Mouse (Mus musculus) neural tube, embryonic 15.5 days (tissue): ENCODE results near the gene Lrrc56. TPM values are rescaled to one million over a fixed set of nuclear protein-coding genes. Genes with fewer than 3 reads are reported as not detected.
A peak's percentile ranks its signal among the peaks of the same experiment; 100 is the strongest.

Source experiments
- ATAC-seq: fragments of 200-750 bp; cut with Nextera tagmentation; 2 replicates; pipeline ENCODE4 v1.8.0; 2017; ENCODE audit warnings: mild to moderate bottlenecking, moderate TSS enrichment, moderate library complexity; ENCODE audit not compliant: low FRiP score
- H3K27ac ChIP-seq: fragments of 300-500 bp; sonication (generic); replicated peaks from 2 replicates; pipeline ENCODE4 v1.5.1; 2015; ENCODE audit warnings: mild to moderate bottlenecking, inconsistent platforms
- H3K27me3 ChIP-seq: fragments of 300-500 bp; sonication (generic); replicated peaks from 2 replicates; pipeline ENCODE4 v1.6.1; 2015; ENCODE audit warnings: inconsistent platforms
- H3K36me3 ChIP-seq: fragments of 300-500 bp; sonication (generic); 2 replicates; pipeline ENCODE4 v1.6.1; 2015; ENCODE audit warnings: inconsistent platforms
- H3K4me1 ChIP-seq: fragments of 300-500 bp; sonication (generic); 2 replicates; pipeline ENCODE4 v1.6.1; 2015; ENCODE audit warnings: inconsistent platforms
- H3K4me2 ChIP-seq: fragments of 300-500 bp; sonication (generic); 2 replicates; pipeline ENCODE4 v1.6.1; 2015; ENCODE audit warnings: inconsistent platforms, mild to moderate bottlenecking, moderate library complexity
- H3K4me3 ChIP-seq: fragments of 300-500 bp; sonication (generic); replicated peaks from 2 replicates; pipeline ENCODE4 v1.5.1; 2015; ENCODE audit warnings: mild to moderate bottlenecking, inconsistent platforms
- H3K9ac ChIP-seq: fragments of 300-500 bp; sonication (generic); replicated peaks from 2 replicates; pipeline ENCODE4 v1.6.1; 2015; ENCODE audit warnings: mild to moderate bottlenecking, inconsistent platforms
- H3K9me3 ChIP-seq: fragments of 300-500 bp; sonication (generic); replicated peaks from 2 replicates; pipeline ENCODE4 v1.6.1; 2016; ENCODE audit warnings: inconsistent platforms
- WGBS: fragments of 180-500 bp; shearing (Covaris S2); methylation state at CpG from one replicate; pipeline ENCODE4 v1.1.7; 2015; ENCODE audit warnings: mixed read lengths; 5-methylcytosine and 5-hydroxymethylcytosine counted together
- polyA plus RNA-seq: library from polyadenylated mRNA; unstranded; fragments of >200 nt; fragmentation: Nextera tagmentation; extraction: Ambion mirVana; gene quantifications from 2 replicates; pipeline ENCODE4 v1.2.1, GENCODE M21; 2015

Lrrc56 gene
- polyA plus RNA-seq, 1 experiment from 2014 or later = 9.0 TPM

DNA sequence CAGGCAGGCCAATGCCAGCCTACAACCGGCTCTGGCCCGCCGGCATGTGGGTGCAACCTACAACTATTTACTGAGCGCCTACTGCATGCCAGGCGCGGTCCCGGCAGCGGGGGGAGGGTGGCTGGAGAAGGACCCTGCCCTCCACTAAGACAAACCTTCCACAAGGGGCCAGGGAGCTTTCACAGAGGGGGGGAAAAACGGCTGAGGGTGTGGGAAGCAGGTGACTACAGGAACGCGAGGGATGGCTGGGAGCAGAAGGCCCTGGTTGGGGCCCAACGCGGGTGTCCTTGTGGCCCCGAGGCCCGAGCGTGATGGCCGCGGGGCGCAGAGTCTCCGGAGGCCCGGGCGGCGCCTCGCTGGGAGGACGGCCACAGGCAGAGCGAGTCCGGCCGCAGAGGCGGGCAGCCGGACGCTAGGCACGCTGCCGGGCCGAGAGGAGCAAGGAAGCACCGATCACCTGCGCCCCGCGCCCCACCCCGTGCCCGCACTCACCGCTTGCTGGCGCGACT is 555 bp upstream of the Lrrc56 start:
- Histone ChIP-seq H3K27me3 (no peaks in the 10 kb centered on the region), H3K9ac (peak overlapping the region; percentile 98), H3K27ac (peak overlapping the region; percentile 83), H3K36me3 (peaks cover 36% of the 10 kb centered on the region), H3K4me2 (peak overlapping the region; percentile 93), H3K9me3 (no peaks in the 10 kb centered on the region), H3K4me1 (peaks cover 33% of the 10 kb centered on the region), H3K4me3 (peak overlapping the region; percentile 86)
- WGBS = 3% methylated on average over 20 of the region's 43 CpGs
- no peak; the same call in none of the 2 replicates for ATAC-seq

DNA sequence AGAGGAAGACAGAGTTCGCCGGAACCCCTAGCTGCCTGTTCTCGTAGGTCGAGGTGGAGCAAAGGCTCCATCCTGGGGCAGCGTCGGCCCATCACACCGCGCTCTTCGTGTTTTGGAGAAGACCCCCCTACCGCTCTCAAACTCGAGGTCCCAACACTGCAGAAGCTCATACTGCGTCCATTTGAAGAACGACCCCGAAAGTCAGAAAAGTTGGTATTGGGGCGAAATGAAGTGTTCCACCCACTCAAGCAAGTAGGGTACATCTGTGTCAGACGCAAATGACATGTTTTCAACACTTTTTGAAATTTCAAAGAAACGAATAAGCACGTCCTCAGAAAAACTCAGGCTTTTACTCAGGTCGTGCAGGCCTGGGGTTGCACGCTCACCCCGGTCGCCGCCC is 452 bp downstream of the Lrrc56 start:
- Histone ChIP-seq H3K9ac (peak overlapping the region; percentile 58), H3K4me3 (peak overlapping the region; percentile 86), H3K36me3 (peaks cover 28% of the 10 kb centered on the region), H3K9me3 (no peaks in the 10 kb centered on the region), H3K4me1 (peaks cover 33% of the 10 kb centered on the region), H3K27ac (peak overlapping the region; percentile 81), H3K4me2 (peak overlapping the region; percentile 93), H3K27me3 (no peaks in the 10 kb centered on the region)
- ATAC-seq = no peak
- WGBS = under 1% methylated on average over 23 of the region's 23 CpGs

DNA sequence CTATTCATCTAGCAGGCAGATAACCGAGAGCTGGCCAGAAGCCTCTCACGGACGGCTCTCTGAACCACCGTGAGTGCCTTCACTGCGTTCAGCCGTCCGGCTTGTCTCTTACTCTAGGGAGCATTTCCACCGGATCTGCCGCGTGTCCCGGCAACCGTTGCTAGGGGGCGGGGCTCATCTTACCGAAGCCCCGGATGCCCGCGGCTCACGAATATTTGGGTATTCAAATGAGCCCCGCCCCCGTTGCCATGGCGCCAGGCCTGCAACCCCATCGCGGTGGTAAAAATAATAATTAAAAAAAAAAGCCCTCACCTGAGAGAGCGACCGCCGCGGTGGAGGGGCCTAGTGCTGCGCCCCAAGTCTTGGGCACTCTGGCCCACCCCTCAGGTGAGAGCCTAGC is 873 bp downstream of the Lrrc56 start:
- peak overlapping the region; percentile 86 for H3K4me3 ChIP-seq
- peak overlapping the region; percentile 81 for H3K27ac ChIP-seq
- ATAC-seq = peak; percentile 33
- peaks cover 33% of the 10 kb centered on the region for H3K4me1 ChIP-seq
- WGBS = under 1% methylated on average over 28 of the region's 28 CpGs
- peak overlapping the region; percentile 58 for H3K9ac ChIP-seq
- H3K27me3 ChIP-seq = no peaks in the 10 kb centered on the region
- H3K4me2 ChIP-seq = peak overlapping the region; percentile 93
- H3K9me3 ChIP-seq = no peaks in the 10 kb centered on the region
- H3K36me3 ChIP-seq = peaks cover 24% of the 10 kb centered on the region

DNA sequence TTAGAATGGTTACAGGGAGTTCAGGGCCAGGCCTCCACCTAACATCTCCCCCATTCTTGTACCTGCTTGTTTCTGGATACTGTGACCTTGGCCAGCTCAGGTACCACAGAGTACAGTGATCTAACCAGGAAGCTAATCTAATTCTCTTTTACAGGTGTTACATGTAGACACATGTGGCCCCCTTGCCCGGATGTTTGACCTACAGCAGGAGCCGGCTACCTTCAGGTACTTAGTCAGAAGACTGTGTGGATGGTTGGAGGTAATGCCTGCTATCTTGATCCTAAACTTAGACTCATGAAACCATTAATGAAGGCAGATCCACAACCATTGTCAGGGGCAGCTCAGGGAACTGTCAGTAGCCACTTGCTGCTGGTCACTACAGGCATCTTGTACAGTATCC is 1.8 kb downstream of the Lrrc56 start:
- no peak overlapping the region for H3K27ac ChIP-seq
- no peak overlapping the region for H3K9ac ChIP-seq
- no peak for ATAC-seq
- H3K4me2 ChIP-seq = peak overlapping the region; percentile 93
- peaks cover 33% of the 10 kb centered on the region for H3K4me1 ChIP-seq
- H3K4me3 ChIP-seq = no peak overlapping the region
- H3K36me3 ChIP-seq = peaks cover 15% of the 10 kb centered on the region; the same call in 1 of the 2 replicates
- no peaks in the 10 kb centered on the region for H3K9me3 ChIP-seq
- WGBS = 95% methylated on average over 2 of the region's 2 CpGs
- H3K27me3 ChIP-seq = no peaks in the 10 kb centered on the region

DNA sequence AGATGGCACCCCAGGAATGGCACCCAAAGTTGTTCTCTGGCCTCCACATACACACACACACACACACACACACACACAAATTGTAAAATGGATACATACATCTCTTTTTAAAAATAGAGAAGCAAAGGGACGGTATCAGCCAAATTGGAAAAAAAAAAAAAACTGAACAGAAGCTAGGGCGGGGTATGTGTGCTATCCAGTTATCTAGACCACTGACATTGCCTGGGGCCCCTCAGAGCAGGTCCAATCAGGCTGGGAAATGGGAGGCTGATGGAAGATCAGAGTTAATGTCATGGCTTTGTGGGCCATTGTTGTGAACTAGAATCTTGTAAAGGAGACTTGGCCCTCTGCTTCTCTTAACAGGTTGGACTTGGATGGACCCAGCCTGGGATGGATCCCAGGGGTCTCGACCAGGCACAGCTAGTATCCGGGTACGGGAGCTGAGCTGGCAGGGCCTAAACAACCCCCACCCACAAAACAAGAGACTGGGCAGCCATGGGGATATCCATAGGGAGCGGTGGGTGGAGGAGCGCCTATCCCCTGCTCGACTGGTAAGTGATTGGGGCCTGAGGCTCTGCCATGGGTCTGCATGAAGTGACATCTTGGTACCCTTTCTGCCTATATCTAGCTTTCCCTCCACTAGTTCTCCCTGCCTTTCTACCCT is 2.8 kb downstream of the Lrrc56 start:
- no peak overlapping the region for H3K4me3 ChIP-seq
- WGBS = 95% methylated on average over 8 of the region's 8 CpGs

DNA sequence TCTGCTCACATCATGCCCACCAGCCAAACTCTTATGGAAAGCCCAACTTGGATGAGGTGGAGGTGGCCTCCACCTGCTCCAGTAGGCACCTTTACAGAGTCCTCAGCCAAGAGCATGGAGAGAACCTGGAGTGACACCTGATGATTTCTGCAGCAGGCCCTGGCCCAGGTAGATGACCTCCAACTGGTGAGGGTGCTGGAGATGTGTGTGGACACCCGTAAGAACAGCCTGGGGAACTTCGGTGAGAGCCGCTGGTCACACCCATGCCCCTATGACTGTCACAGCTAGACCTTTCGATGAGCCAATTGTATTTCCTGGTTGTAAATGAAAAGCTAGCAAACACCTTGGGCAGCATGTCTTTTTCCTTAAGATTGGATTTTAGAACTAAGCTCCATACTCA is 4.2 kb downstream of the Lrrc56 start:
- Histone ChIP-seq H3K9me3 (no peaks in the 10 kb centered on the region), H3K4me2 (no peak overlapping the region), H3K27me3 (no peaks in the 10 kb centered on the region), H3K27ac (no peak overlapping the region), H3K36me3 (no peaks in the 10 kb centered on the region), H3K9ac (no peak overlapping the region), H3K4me1 (peaks cover 18% of the 10 kb centered on the region), H3K4me3 (no peak overlapping the region)
- ATAC-seq = no peak
- 96% methylated on average over 4 of the region's 4 CpGs for WGBS

More for the DNA sequence above, 2.8 kb downstream of the Lrrc56 start:
- H3K9ac ChIP-seq = no peak overlapping the region
- H3K36me3 ChIP-seq = peaks cover 5% of the 10 kb centered on the region; the same call in 1 of the 2 replicates
- no peak overlapping the region for H3K4me2 ChIP-seq
- peaks cover 32% of the 10 kb centered on the region for H3K4me1 ChIP-seq
- ATAC-seq = no peak
- no peaks in the 10 kb centered on the region for H3K27me3 ChIP-seq
- no peaks in the 10 kb centered on the region for H3K9me3 ChIP-seq
- no peak overlapping the region for H3K27ac ChIP-seq

DNA sequence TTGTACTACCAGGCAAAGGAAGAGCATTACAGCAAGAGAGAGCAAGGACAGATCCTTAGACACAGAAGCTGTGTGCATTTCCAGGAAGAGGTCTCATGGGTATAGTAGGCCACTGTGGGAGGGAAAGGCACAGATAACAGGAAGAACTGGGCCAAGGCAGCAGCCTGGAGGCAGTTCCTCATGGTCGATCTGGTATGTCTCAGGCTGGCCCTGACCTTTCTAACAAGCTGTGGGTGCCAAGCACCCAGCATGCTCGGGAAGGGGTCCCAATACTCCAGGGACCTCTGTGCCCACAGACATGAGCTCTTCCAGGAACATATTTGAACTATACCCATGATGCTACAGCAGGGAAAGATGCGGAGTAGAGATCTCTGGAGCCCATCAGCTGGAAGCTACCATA is 10.6 kb downstream of the Lrrc56 start:
- H3K27ac ChIP-seq = no peak overlapping the region
- H3K9ac ChIP-seq = no peak overlapping the region
- no peak for ATAC-seq
- no peak overlapping the region for H3K4me3 ChIP-seq
- no peaks in the 10 kb centered on the region for H3K4me1 ChIP-seq
- H3K36me3 ChIP-seq = no peaks in the 10 kb centered on the region
- 90% methylated on average over 3 of the region's 3 CpGs for WGBS
- no peaks in the 10 kb centered on the region for H3K27me3 ChIP-seq
- H3K4me2 ChIP-seq = no peak overlapping the region
- H3K9me3 ChIP-seq = no peaks in the 10 kb centered on the region

DNA sequence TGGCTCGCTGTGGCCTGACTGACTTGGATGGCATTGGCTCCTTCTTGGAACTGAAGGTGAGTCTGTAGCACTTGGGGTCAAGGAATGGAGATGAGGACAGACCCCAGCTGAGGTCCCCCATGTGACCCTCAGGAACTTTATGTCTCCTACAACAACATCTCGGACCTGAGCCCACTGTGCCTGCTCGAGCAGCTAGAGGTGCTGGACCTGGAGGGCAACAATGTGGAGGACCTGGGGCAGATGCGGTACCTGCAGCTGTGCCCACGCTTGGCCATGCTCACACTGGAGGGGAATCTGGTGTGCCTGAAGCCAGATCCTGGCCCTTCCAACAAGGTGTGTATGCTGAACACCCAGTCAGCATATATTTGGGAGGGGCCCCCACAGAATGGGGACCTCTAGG is 11.5 kb downstream of the Lrrc56 start:
- H3K4me1 ChIP-seq = no peaks in the 10 kb centered on the region
- H3K27me3 ChIP-seq = no peaks in the 10 kb centered on the region
- no peak overlapping the region for H3K9ac ChIP-seq
- no peak overlapping the region for H3K4me3 ChIP-seq
- no peaks in the 10 kb centered on the region for H3K9me3 ChIP-seq
- WGBS = 88% methylated on average over 5 of the region's 5 CpGs
- H3K36me3 ChIP-seq = no peaks in the 10 kb centered on the region
- H3K4me2 ChIP-seq = no peak overlapping the region
- H3K27ac ChIP-seq = no peak overlapping the region
- ATAC-seq = no peak

DNA sequence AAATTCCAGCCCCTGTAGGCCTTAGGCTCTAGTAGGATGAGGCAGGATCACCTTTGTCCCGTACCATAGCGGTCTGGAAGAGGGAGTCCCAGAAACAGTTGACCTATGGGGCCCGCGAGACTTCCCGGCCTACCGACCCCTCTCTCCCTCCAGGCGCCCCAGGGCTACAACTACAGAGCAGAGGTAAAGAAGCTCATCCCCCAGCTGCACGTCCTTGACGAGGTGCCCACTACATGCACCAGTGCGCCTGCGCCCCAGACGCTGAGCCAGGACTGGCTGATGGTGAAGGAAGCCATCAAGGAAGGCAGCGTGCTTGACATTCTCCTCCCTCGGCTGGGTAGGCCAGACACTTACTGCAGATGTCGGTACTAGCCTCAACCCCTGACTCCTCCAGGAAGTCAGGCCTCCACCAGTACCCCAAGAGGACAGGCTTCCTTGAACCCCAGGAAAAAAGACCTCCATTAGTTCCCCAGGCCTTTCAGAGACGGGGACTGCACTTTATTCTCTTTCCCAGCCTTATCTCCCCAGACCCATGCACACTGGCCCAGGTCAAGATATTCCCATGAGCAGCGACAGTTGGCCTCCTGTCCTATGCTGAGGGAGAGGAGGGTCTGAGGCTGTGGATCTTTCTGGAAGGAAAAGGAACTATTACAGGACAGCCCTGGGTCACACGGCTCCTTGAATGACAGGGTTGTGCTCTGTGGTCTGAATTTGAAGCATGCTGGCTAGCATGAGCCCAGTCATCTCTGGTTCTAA is 12.4 kb downstream of the Lrrc56 start:
- no peak overlapping the region for H3K27ac ChIP-seq
- H3K27me3 ChIP-seq = no peaks in the 10 kb centered on the region
- no peak overlapping the region for H3K9ac ChIP-seq
- WGBS = 94% methylated on average over 18 of the region's 18 CpGs
- no peak overlapping the region for H3K4me3 ChIP-seq
- H3K4me2 ChIP-seq = no peak overlapping the region
- no peaks in the 10 kb centered on the region for H3K36me3 ChIP-seq
- no peak for ATAC-seq
- H3K4me1 ChIP-seq = no peaks in the 10 kb centered on the region
- H3K9me3 ChIP-seq = no peaks in the 10 kb centered on the region

DNA sequence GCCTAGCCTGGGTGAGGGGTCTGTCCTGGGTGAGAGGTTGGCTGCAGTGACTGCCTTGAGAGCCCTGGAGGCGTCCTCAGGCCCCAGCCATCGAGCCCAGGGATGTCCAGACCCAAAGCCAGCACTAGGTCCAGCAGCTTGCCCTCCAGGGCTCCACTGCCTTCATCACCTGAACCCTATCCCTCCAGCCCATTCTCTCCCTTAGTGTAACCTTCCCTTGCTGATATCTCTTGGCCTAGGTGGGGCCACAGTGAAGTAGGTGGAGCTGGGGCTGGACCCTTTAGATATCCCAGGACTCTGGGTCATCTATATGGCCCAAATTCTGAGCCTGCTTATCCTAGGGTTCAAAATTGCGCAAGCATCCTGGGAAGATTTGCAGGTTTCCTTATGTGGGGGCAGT is 15.6 kb downstream of the Lrrc56 start:
- Histone ChIP-seq H3K27me3 (no peaks in the 10 kb centered on the region), H3K36me3 (no peaks in the 10 kb centered on the region), H3K4me1 (no peaks in the 10 kb centered on the region), H3K9me3 (no peaks in the 10 kb centered on the region), H3K27ac (no peak overlapping the region), H3K9ac (no peak overlapping the region), H3K4me3 (no peak overlapping the region), H3K4me2 (no peak overlapping the region)
- ATAC-seq = no peak
- 68% methylated on average over 3 of the region's 3 CpGs for WGBS

DNA sequence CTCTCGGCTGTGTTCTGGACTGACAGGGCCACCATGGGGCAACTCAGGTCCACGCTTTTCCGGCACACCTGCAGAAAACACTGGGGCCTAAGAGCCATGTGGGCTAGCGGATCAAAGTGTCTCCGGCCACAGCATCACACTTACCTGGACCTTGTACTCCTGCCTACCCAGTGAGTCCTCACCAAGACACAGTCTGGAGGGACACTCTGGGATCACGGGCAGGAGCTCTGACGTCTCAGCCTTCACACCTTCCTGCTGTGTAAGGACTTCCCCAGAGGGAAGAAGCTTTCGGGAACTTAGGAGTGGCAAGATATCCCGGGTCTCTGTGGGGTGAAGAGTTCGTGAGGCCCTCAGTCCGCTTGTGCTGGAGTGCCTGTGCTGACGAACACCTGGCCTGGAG is 16.2 kb downstream of the Lrrc56 start:
- Histone ChIP-seq H3K27me3 (no peaks in the 10 kb centered on the region), H3K9ac (no peak overlapping the region), H3K9me3 (no peaks in the 10 kb centered on the region), H3K27ac (no peak overlapping the region), H3K4me2 (no peak overlapping the region), H3K36me3 (no peaks in the 10 kb centered on the region), H3K4me1 (peaks cover 4% of the 10 kb centered on the region), H3K4me3 (no peak overlapping the region)
- WGBS = 87% methylated on average over 12 of the region's 12 CpGs
- ATAC-seq = no peak

DNA sequence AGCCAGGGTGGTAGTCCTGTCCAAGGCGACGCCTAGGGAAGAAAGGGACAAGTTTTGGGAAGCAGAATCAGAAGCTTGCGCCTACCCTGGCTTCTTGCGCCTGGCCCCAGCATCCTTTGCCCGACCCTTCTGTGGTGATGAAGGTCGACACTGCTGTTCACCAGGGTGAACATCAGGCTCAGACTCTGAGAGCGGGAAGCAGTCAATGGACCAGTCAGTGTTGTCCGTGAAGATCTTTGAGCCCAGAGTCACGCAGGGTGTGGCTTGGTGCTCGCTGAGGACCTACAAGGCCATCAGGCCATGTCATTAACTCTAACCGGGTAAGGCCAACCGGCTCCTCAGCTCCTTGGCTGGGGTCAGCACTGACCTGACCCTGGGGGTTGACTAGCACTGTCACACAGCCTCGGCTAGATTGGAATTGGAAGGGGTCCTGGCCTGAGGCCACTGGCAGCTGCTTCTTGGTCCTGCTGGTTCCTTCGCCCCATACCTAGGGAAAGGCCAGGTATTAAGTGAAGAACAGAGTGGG is 16.7 kb downstream of the Lrrc56 start:
- Histone ChIP-seq H3K27ac (no peak overlapping the region), H3K27me3 (no peaks in the 10 kb centered on the region), H3K4me2 (no peak overlapping the region), H3K9me3 (no peaks in the 10 kb centered on the region), H3K9ac (no peak overlapping the region), H3K4me1 (peaks cover 7% of the 10 kb centered on the region), H3K36me3 (no peaks in the 10 kb centered on the region), H3K4me3 (no peak overlapping the region)
- ATAC-seq = no peak
- WGBS = 91% methylated on average over 14 of the region's 14 CpGs
